Mouse (Mus musculus) left cerebral cortex, postnatal 14 days (tissue): Measurements from ENCODE around the gene Prps2. TPM values are rescaled to one million over a fixed set of nuclear protein-coding genes. Genes with fewer than 3 reads are reported as not detected.
A peak's percentile ranks its signal among the peaks of the same experiment; 100 is the strongest.
"Not testable (repeated sequence)": the region's sequence is repeated elsewhere in the genome, so short reads cannot be mapped to it uniquely, and the experiment has no call there.

Source experiments
- DNase-seq, 2 experiments: peaks; one replicate each; pipeline ENCODE4 v3.0.0; 2021 to 2022; ENCODE audit warnings: low spot score in 2 of 2, mixed read lengths in 1 of 2
- intact Hi-C: fragments of 180-260 bp; cut with DNase I; formaldehyde crosslinking; loops from one replicate; pipeline ENCODE4 v1.15.1; 2025
- total RNA-seq, 2 experiments: library from RNA; stranded (reverse); gene quantifications; 2 replicates each; pipeline ENCODE4 v1.2.3; 2021

The Prps2 gene
- total RNA-seq, 2 experiments from 2014 or later = 23.1 to 27.6 TPM

- no peak for DNase-seq
- intact Hi-C loops = no loop called here
Observed at GRCm38 (mm10) chrX:167329620-167330019, 52.9 kb downstream of the Prps2 start.

DNA sequence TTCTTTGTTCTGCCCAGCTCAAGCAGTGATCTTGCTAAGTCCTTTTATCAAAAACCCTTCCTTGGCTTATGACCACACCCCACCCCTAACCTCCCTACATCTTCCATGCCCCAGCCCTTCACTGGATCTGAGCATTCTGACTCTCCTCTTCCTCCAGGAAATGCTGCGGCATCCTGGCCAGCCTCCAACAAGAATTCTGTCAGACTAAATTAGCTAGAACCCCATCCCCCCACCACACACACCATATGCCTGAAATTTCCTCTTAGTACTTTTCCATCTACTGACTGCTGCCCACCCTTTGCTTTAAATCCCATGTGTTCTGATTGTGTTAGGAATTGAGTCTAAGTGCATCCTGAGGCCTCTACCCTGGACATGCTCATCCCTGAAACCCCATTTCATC lies 53.5 kb downstream of the Prps2 start:
- DNase-seq = peak; percentile 38 to 50
- intact Hi-C loops = no loop called here

- intact Hi-C loops = no loop called here
Observed at GRCm38 (mm10) chrX:167328519-167328918, 54.0 kb downstream of the Prps2 start.

GRCm38 (mm10) chrX:167323742-167324141 lies 58.8 kb downstream of the Prps2 start:
- DNase-seq = no peak
- intact Hi-C loops = no loop called here

More at GRCm38 (mm10) chrX:167328519-167328918, 54.0 kb downstream of the Prps2 start:
- DNase-seq = no peak

DNA sequence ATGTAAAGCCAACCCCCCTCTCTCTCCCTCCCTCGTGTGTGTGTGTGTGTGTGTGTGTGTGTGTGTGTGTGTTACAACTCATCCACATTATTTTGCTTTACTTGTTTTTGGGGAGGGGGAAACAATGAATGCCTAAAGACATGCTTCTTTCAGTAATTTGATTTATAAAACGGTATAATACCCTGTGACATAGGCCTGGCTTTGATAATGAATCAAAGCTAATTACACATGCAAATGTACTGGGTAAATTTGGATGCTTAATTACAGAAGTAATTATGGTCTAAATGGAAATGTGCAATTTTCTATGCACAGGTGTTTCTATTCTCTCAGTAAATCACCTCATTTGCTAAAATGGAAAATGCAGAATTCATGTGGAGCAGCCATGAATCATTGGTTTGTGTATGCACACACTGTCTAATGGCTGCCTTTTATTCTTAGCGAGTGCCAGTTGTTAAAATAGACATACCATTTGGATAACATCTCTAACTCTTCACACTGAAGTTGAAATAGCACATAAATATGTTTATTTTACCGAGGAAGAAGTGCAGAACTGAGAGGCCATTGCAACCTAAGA lies 61.2 kb downstream of the Prps2 start:
- no peak for DNase-seq
- intact Hi-C loops = no loop called here

- intact Hi-C loops = no loop called here
- DNase-seq = peak in 1 of 2 experiments; percentile 11
Observed at GRCm38 (mm10) chrX:167318819-167319396, 63.6 kb downstream of the Prps2 start.

DNA sequence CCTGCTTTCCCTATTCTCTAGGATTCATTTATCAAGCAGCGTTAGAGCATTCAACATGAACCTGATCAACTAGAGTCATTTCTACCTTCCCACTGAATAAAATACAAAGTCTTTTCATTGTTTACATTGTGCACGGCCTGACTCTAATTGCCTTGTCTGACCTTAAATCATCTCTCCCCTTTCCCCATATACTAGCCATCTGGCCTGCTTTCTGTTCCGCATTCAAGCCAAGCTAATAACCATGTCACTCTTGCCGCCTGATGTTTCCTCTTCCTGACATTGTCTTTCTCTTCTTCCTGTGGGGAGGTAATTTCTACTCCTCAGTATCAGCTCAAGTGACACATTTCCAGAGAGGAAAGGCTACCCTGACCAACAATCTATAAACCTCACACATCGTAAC lies 66.8 kb downstream of the Prps2 start:
- DNase-seq = no peak
- intact Hi-C loops = no loop called here

DNA sequence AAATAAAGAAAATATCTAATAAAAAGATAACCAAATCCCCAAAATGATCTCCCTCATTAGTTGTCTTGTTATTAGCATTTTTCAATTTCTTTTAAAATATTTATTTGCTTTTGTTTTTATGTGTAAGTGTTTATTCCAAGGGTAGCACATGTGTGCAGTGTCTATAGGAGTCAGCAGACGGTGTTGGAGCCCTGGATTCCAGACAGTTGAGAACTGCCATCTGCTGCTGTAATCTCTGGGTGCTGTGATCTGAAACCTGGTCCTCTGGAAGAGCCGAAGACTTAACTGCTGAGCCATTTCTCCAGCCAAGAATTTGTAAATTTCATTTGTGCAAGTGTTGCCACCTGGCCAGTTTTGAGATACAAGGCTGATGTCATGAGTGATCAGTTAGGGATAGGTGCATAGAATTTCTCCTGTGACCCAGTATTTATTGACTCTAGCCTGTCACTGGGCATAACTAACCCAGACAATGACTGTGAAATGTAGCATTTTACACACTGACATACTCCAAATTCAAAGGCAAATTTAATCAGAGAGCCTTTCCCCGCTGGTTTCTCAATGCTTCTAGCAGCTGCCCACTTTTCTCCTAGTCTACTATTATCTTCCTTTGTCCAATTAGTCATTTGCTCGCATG lies 67.3 kb downstream of the Prps2 start:
- intact Hi-C loops = no loop called here
- no peak for DNase-seq

- DNase-seq, intact Hi-C loops: not testable (repeated sequence)
Observed at GRCm38 (mm10) chrX:167302061-167302460, 80.5 kb downstream of the Prps2 start.

Other genes starting within 250 kb of the Prps2 start
- 1,000 to 10,000 TPM; 1,077 to 1,206 TPM for gene Tmsb4x, start 173.4 kb downstream of the Prps2 start, total RNA-seq
- under 1 TPM; 0.13 TPM for gene Tlr8, start 118.4 kb downstream of the Prps2 start, total RNA-seq
- 1 to 10 TPM; 3.0 to 4.3 TPM for gene Tlr7, start 52.2 kb downstream of the Prps2 start, total RNA-seq